Mouse (Mus musculus): ENCODE data around the gene Ckap5.

The Ckap5 gene

DNA sequence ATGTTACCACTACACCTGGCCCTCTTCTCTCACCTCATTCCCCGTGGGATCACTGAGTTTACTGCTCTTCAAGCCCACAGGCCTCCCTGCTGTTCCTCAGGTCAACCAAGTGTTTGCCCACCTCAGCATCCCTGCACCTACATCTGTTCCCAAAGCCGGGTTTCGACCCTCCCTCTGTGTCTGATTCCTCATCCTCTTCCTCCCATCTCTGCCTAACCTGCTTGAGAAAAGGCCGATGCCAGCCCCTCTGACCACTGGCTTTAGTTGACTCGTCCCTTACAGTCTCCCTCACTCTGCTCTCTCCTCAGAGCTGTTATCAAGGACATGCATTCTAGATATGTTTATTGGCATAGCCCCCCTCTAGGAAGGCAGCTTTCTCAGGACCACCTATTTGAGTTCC, 100.9 kb downstream of the Ckap5 start:
- DNase-seq (ENCODE audit: low read depth, low spot score) = no peak

GRCm38 (mm10) chr2:91628171-91628570, 101.6 kb downstream of the Ckap5 start:
- no peak for DNase-seq (ENCODE audit: low read depth, low spot score)

DNA sequence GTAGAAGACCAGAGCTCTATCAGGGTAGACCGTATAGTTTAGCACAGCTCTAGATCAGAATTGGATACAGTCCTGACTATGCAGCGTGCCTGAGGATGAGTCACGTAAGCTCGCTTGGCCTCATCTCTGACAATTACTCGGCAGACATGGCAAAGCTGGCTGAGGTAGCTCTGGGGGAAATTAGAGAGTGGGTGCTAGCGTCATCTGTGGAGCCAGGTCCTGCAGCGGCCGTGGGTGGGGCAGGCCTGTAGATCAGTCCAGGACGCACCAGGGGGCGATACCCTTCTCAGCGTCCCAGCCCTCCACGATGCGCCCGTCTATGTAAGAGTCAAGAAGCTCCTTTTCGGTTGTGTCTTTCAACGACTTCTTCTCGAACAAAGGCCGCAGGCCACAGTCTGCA, 103.1 kb downstream of the Ckap5 start:
- DNase-seq (ENCODE audit: low read depth, low spot score) = peak; percentile 83

DNA sequence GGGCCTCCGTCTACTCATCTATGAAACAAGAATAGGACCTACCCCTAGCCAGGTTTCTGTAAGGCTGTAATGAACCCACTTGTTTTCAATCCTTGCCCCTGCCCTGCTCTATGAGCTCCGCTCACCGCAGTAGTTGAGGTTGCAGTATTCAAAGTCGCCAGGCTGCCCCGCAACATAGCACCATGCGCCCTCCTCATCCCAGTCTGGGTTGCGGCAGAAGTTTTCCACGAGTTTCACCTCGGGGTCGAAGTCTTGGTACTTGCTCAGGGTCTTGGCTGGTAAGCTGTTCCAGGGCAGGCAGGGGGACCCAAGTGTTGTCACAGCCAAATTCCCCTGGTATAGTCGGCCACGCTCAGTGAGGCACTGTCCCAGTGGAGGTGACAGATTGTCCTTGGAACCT, 103.8 kb downstream of the Ckap5 start:
- DNase-seq (ENCODE audit: low read depth, low spot score) = no peak

GRCm38 (mm10) chr2:91631826-91632225, 105.3 kb downstream of the Ckap5 start:
- DNase-seq (ENCODE audit: low read depth, low spot score) = no peak

GRCm38 (mm10) chr2:91632316-91632715, 105.8 kb downstream of the Ckap5 start:
- no peak for DNase-seq (ENCODE audit: low read depth, low spot score)

- no peak for DNase-seq (ENCODE audit: low read depth, low spot score)
Observed at GRCm38 (mm10) chr2:91633334-91633977, 106.9 kb downstream of the Ckap5 start.

DNA sequence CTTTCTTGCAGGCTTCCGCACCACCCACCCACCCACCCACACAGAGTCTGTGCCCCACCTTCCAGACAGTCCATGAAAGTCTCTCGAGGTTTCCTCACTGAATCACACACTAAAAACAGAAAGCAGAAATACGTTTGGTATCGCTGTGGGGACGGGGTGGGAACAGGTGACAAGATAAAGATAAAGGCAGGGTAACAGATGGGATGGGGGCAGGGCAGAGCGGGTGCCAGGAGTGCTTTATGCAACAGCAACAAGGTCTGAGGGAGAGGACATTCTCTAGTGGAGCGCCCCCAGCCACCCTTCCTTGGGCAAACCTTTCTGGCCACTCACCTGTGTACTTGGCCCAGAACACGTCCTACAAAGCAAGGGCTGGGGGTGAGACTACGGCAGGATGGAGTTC, 108.3 kb downstream of the Ckap5 start:
- DNase-seq (ENCODE audit: low read depth, low spot score) = peak; percentile 80

GRCm38 (mm10) chr2:91635486-91635885, 108.9 kb downstream of the Ckap5 start:
- DNase-seq (ENCODE audit: low read depth, low spot score) = no peak

DNA sequence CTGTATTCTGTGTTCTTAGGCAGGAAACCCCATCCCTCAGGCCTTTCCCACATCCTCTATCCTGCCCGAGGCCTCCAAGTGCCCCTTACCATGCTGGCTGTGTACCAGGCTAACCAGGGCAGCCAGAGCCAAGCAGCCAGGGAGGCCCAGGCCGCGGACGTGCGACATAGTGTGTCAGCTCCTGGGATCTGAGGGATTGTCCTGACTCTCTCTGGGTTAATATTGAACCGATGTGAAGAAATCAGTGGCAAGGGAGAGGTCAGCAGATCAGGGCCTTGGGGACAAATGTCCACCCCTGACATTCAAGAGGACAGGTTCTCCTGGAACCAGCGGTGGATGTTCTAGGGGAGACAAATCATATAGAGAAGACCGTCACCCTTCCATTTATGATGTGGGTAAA, 109.7 kb downstream of the Ckap5 start, which contains the start of gene F2:
Gene F2 (minus strand): TSS at position 186 of the 400 bp plus-strand sequence.
- no peak for DNase-seq (ENCODE audit: low read depth, low spot score)

- DNase-seq (ENCODE audit: low read depth, low spot score) = no peak
Observed at GRCm38 (mm10) chr2:91636727-91637338, 110.3 kb downstream of the Ckap5 start.

- no peak for DNase-seq (ENCODE audit: low read depth, low spot score)
Observed at GRCm38 (mm10) chr2:91638931-91639330, 112.4 kb downstream of the Ckap5 start.

DNA sequence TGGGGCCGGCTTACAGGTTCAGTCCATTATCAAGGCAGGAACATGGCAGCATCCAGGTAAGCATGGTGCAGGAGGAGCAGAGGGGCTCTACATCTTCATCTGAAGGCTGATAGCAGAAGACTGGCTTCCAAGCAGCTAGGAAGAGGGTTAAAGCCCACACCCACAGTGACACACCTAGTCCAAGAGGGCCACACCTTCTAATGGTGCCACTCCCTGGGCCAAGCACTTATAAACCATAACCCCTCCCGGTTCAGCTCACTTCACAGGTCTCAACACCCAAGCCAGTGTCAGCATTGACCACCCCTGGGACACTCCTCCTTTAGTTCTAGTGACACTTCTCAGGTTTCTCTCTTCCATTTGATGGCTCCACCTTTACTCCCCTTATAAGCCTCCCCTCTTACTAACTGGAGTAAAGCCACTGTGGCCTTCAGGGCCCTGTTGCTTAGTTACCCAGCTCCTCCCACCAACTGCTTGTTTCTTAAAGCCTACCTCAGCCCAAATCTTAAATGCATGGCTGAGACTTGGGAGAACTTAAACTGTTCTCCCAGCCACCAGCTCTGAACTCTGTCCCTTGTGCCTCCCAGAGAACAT, 116.4 kb downstream of the Ckap5 start:
- DNase-seq (ENCODE audit: low read depth, low spot score) = no peak

GRCm38 (mm10) chr2:91644021-91644420, 117.5 kb downstream of the Ckap5 start:
- DNase-seq (ENCODE audit: low read depth, low spot score) = no peak

DNA sequence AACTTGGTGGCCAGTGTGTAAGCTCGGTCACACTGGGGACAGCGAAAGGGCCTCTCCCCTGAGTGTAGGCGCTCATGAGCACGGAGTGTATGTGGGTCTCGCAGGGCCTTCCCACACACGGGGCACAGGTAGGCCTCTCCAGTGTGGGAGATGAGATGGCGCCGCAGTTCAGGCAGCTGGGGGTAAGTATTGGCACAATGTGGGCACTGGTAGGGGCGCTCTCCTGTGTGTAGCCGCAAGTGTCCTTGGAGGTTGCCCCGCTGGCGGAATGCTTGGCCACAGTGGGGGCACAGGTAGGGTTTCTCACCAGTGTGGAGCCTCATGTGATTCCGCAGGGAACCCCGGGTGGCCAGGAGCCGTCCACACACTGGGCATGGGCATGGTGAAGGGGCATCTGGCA, 118.8 kb downstream of the Ckap5 start:
- no peak for DNase-seq (ENCODE audit: low read depth, low spot score)

- no peak for DNase-seq (ENCODE audit: low read depth, low spot score)
Observed at GRCm38 (mm10) chr2:91645811-91646210, 119.2 kb downstream of the Ckap5 start.

DNA sequence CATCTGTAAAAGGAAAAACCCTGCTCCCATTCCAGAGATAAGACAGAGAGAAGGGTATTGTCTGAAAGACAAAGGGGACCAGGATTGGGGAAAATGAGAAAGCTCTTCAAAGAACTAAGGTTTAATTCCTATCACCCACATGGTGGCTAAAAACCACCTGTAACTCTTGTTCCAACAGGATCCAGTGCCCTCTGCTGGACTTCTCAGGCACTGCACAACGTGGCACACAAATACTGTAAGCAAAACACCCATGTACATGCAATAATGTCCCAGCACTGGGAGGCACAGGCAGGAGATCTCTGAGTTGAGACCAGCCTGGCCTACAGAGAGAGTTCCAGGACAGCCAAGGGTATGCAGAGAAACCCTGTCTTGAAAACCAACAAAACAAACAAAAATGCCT, 120.2 kb downstream of the Ckap5 start:
- DNase-seq (ENCODE audit: low read depth, low spot score) = peak; percentile 83

GRCm38 (mm10) chr2:91649152-91649551, 122.6 kb downstream of the Ckap5 start:
- no peak for DNase-seq (ENCODE audit: low read depth, low spot score)

GRCm38 (mm10) chr2:91649553-91650359, 123.2 kb downstream of the Ckap5 start, which contains the start of the genes Zfp408 and Arhgap1:
Gene Zfp408 (minus strand): TSS chr2:91649791.
Gene Arhgap1 (plus strand): TSS chr2:91649860.
- DNase-seq (ENCODE audit: low read depth, low spot score) = peak; percentile 99

GRCm38 (mm10) chr2:91650360-91650995, 123.9 kb downstream of the Ckap5 start:
- peak; percentile 36 for DNase-seq (ENCODE audit: low read depth, low spot score)

- peak; percentile 33 for DNase-seq (ENCODE audit: low read depth, low spot score)
Observed at GRCm38 (mm10) chr2:91651458-91652258, 125.1 kb downstream of the Ckap5 start.
